Mouse (Mus musculus) testis, postnatal 14 days (tissue): Measurements from ENCODE around the gene Atat1.
A peak's percentile ranks its signal among the peaks of the same experiment; 100 is the strongest.
"Not testable (repeated sequence)": the region's sequence is repeated elsewhere in the genome, so short reads cannot be mapped to it uniquely, and the experiment has no call there.

ENCODE experiments used
- DNase-seq: peaks from one replicate; pipeline ENCODE4 v3.0.0; 2021; ENCODE audit warnings: low spot score

The Atat1 gene

GRCm38 (mm10) chr17:35909919-35910369, at the start of gene Atat1:
Gene Atat1 (minus strand): TSS chr17:35910075.
- DNase-seq = peak; percentile 89

GRCm38 (mm10) chr17:35958533-35959223, 48.8 kb upstream of the Atat1 start:
- DNase-seq = no peak

- DNase-seq = no peak
These were observed 44.8 kb upstream of the Atat1 start for GRCm38 (mm10) chr17:35954665-35955064.

- not testable (repeated sequence) for DNase-seq
These were observed 42.7 kb upstream of the Atat1 start for GRCm38 (mm10) chr17:35952559-35952958.

GRCm38 (mm10) chr17:35950946-35951345, 41.1 kb upstream of the Atat1 start:
- not testable (repeated sequence) for DNase-seq

GRCm38 (mm10) chr17:35939941-35940340, 30.1 kb upstream of the Atat1 start:
- no peak for DNase-seq

GRCm38 (mm10) chr17:35939108-35939507, 29.2 kb upstream of the Atat1 start:
- DNase-seq = no peak

- no peak for DNase-seq
These were observed 27.9 kb upstream of the Atat1 start for GRCm38 (mm10) chr17:35937700-35938348.

GRCm38 (mm10) chr17:35935763-35936162, 25.9 kb upstream of the Atat1 start:
- not testable (repeated sequence) for DNase-seq

- no peak for DNase-seq
These were observed 22.7 kb upstream of the Atat1 start for GRCm38 (mm10) chr17:35932608-35933007.

GRCm38 (mm10) chr17:35930627-35931026, 20.8 kb upstream of the Atat1 start:
- DNase-seq = no peak

GRCm38 (mm10) chr17:35929534-35929933, 19.7 kb upstream of the Atat1 start:
- DNase-seq = no peak

- no peak for DNase-seq
These were observed 17.6 kb upstream of the Atat1 start for GRCm38 (mm10) chr17:35927471-35927870.

GRCm38 (mm10) chr17:35923281-35923680, 13.4 kb upstream of the Atat1 start:
- no peak for DNase-seq

GRCm38 (mm10) chr17:35922566-35922965, 12.7 kb upstream of the Atat1 start:
- DNase-seq = no peak

GRCm38 (mm10) chr17:35921710-35922109, 11.8 kb upstream of the Atat1 start:
- DNase-seq = no peak

- no peak for DNase-seq
These were observed 11.1 kb upstream of the Atat1 start for GRCm38 (mm10) chr17:35920862-35921562.

GRCm38 (mm10) chr17:35920384-35920783, 10.5 kb upstream of the Atat1 start:
- DNase-seq = no peak

GRCm38 (mm10) chr17:35919864-35920301, 10.0 kb upstream of the Atat1 start:
- no peak for DNase-seq

GRCm38 (mm10) chr17:35919060-35919715, 9.3 kb upstream of the Atat1 start:
- DNase-seq = peak; percentile 92

- DNase-seq = no peak
These were observed 8.6 kb upstream of the Atat1 start for GRCm38 (mm10) chr17:35918276-35919059.
